Mouse (Mus musculus): ENCODE measurements around the gene Ptpn5. TPM values are rescaled to one million over a fixed set of nuclear protein-coding genes. Genes with fewer than 3 reads are reported as not detected.

Gene Ptpn5
- polyA plus RNA-seq, 1 experiment = 0.49 TPM

DNA sequence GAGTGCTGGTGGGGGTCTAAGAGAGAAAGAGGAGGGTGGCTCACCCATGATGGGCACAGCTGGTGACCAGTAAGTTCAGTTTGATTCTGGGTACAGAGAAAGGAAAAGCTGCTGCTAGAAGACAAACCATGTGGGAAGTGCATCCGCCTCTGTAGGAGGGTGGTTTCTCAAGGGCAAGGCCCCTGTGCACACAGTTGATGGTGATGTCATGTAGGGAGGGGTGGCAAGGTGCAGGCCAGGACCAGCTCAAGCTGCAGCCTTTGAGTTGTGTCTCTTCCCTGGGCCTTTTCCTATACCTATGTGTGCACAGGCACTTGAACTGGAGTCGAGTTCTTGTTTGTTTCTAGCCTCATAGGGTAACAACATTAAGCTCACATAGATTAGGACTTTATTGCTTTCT lies 38.5 kb downstream of the Ptpn5 start:
- TF ChIP-seq POLR2A (IDR thresholded peaks at IDR 0.05; ENCODE audit: insufficient read length, low read depth) (no peak), TCF12 (IDR thresholded peaks at IDR 0.05; ENCODE audit: insufficient read depth, poor library complexity, severe bottlenecking) (no peak), E2F4 (IDR thresholded peaks at IDR 0.05; ENCODE audit: insufficient read depth) (no peak), CEBPB (IDR thresholded peaks at IDR 0.05; ENCODE audit: insufficient read depth, poor library complexity, severe bottlenecking) (no peak), MYOD1 (IDR thresholded peaks at IDR 0.05; ENCODE audit: control insufficient read depth in 1 of 3, insufficient read length in 2 of 3, low read depth in 2 of 3) (no peak), USF1 (IDR thresholded peaks at IDR 0.05; ENCODE audit: low read depth) (no peak), SRF (IDR thresholded peaks at IDR 0.05; ENCODE audit: control insufficient read depth, insufficient read length, low read depth) (no peak), MYOG (IDR thresholded peaks at IDR 0.05; ENCODE audit: control insufficient read depth in 1 of 3, insufficient read depth in 1 of 3, insufficient read length in 2 of 3, low read depth in 2 of 3) (no peak), TCF3 (IDR thresholded peaks at IDR 0.05; ENCODE audit: insufficient read length, low read depth) (no peak), REST (IDR thresholded peaks at IDR 0.05; ENCODE audit: insufficient read depth, insufficient read length) (no peak), POLR2AphosphoS2 (IDR thresholded peaks at IDR 0.05; ENCODE audit: insufficient read length, low read depth) (no peak), MAX (IDR thresholded peaks at IDR 0.05; ENCODE audit: low read depth) (no peak)
- Histone ChIP-seq H3K27me3 (ENCODE audit: control insufficient read depth, insufficient read depth, insufficient read length) (no peaks in the 10 kb centered on the region), H3K79me2 (ENCODE audit: control insufficient read depth, insufficient read depth) (no peaks in the 10 kb centered on the region), H3K4me2 (ENCODE audit: low read depth) (no peak overlapping the region), H3K36me3 (ENCODE audit: control insufficient read depth, insufficient read depth) (no peaks in the 10 kb centered on the region), H3K4me3 (no peak overlapping the region), H3ac (ENCODE audit: control insufficient read depth, insufficient read length) (no peak overlapping the region)

DNA sequence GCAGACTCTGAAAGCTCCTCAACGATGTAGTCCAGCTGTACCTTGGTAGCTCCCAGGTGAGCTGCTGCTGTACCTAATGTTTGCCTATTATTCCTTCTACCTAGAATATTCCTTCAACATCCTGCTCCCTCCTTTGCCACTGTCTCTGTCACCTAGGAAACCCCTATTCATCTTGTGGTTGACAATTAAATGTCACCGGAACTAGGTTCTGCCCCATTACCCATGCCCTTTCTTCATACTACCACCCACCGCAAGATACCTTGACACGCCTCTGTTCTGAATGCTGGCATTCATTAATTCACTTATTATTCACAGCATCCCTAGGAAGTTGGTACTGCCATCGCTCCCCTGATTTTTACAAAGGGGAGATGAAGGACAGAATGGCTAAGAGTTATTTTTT lies 39.5 kb downstream of the Ptpn5 start:
- Histone ChIP-seq H3K4me3 (no peak overlapping the region), H3K79me2 (ENCODE audit: control insufficient read depth, insufficient read depth) (no peaks in the 10 kb centered on the region), H3K27me3 (ENCODE audit: control insufficient read depth, insufficient read depth, insufficient read length) (no peaks in the 10 kb centered on the region), H3ac (ENCODE audit: control insufficient read depth, insufficient read length) (no peak overlapping the region), H3K4me2 (ENCODE audit: low read depth) (no peak overlapping the region), H3K36me3 (ENCODE audit: control insufficient read depth, insufficient read depth) (no peaks in the 10 kb centered on the region)
- TF ChIP-seq CEBPB (IDR thresholded peaks at IDR 0.05; ENCODE audit: insufficient read depth, poor library complexity, severe bottlenecking) (no peak), E2F4 (IDR thresholded peaks at IDR 0.05; ENCODE audit: insufficient read depth) (no peak), USF1 (IDR thresholded peaks at IDR 0.05; ENCODE audit: low read depth) (no peak), REST (IDR thresholded peaks at IDR 0.05; ENCODE audit: insufficient read depth, insufficient read length) (no peak), MAX (IDR thresholded peaks at IDR 0.05; ENCODE audit: low read depth) (no peak), SRF (IDR thresholded peaks at IDR 0.05; ENCODE audit: control insufficient read depth, insufficient read length, low read depth) (no peak), TCF3 (IDR thresholded peaks at IDR 0.05; ENCODE audit: insufficient read length, low read depth) (no peak), MYOD1 (IDR thresholded peaks at IDR 0.05; ENCODE audit: control insufficient read depth in 1 of 3, insufficient read length in 2 of 3, low read depth in 2 of 3) (no peak), TCF12 (IDR thresholded peaks at IDR 0.05; ENCODE audit: insufficient read depth, poor library complexity, severe bottlenecking) (no peak), POLR2A (IDR thresholded peaks at IDR 0.05; ENCODE audit: insufficient read length, low read depth) (no peak), POLR2AphosphoS2 (IDR thresholded peaks at IDR 0.05; ENCODE audit: insufficient read length, low read depth) (no peak), MYOG (IDR thresholded peaks at IDR 0.05; ENCODE audit: control insufficient read depth in 1 of 3, insufficient read depth in 1 of 3, insufficient read length in 2 of 3, low read depth in 2 of 3) (no peak)

DNA sequence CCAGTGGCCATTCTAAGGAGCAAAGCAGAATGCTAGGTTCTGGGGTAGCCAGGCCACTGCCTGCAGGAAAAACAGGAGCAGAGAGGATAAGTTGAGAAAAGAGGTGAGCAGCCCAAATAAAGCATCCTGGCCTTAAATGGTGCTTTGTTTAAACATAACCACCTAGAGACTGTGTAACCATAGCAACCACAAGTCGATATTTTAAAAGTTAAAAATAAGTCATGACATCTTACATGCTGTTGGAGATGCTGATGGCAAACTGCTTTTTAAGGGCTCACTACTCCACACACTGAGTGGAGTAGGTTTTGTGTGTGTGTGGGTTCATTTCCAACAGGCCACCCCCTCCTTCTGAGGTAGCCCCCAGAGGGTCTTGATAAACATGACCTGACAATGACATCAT lies 48.4 kb downstream of the Ptpn5 start:
- Histone ChIP-seq H3K4me3 (no peak overlapping the region), H3K27me3 (ENCODE audit: control insufficient read depth, insufficient read depth, insufficient read length) (no peaks in the 10 kb centered on the region), H3K36me3 (ENCODE audit: control insufficient read depth, insufficient read depth) (no peaks in the 10 kb centered on the region), H3K4me2 (ENCODE audit: low read depth) (no peak overlapping the region), H3K79me2 (ENCODE audit: control insufficient read depth, insufficient read depth) (no peaks in the 10 kb centered on the region), H3ac (ENCODE audit: control insufficient read depth, insufficient read length) (no peak overlapping the region)
- no peak for TF ChIP-seq E2F4 (IDR thresholded peaks at IDR 0.05; ENCODE audit: insufficient read depth)
- no peak for TF ChIP-seq MAX (IDR thresholded peaks at IDR 0.05; ENCODE audit: low read depth)
- no peak for TF ChIP-seq CEBPB (IDR thresholded peaks at IDR 0.05; ENCODE audit: insufficient read depth, poor library complexity, severe bottlenecking)
- TF ChIP-seq SRF (IDR thresholded peaks at IDR 0.05; ENCODE audit: control insufficient read depth, insufficient read length, low read depth) = no peak
- TF ChIP-seq TCF12 (IDR thresholded peaks at IDR 0.05; ENCODE audit: insufficient read depth, poor library complexity, severe bottlenecking) = no peak
- TF ChIP-seq USF1 (IDR thresholded peaks at IDR 0.05; ENCODE audit: low read depth) = no peak
- TF ChIP-seq MYOG (IDR thresholded peaks at IDR 0.05; ENCODE audit: control insufficient read depth in 1 of 3, insufficient read depth in 1 of 3, insufficient read length in 2 of 3, low read depth in 2 of 3) = no peak
- no peak for TF ChIP-seq TCF3 (IDR thresholded peaks at IDR 0.05; ENCODE audit: insufficient read length, low read depth)
- TF ChIP-seq REST (IDR thresholded peaks at IDR 0.05; ENCODE audit: insufficient read depth, insufficient read length) = no peak
- TF ChIP-seq MYOD1 (IDR thresholded peaks at IDR 0.05; ENCODE audit: control insufficient read depth in 1 of 3, insufficient read length in 2 of 3, low read depth in 2 of 3) = no peak
- TF ChIP-seq POLR2A (IDR thresholded peaks at IDR 0.05; ENCODE audit: insufficient read length, low read depth) = no peak
- TF ChIP-seq POLR2AphosphoS2 (IDR thresholded peaks at IDR 0.05; ENCODE audit: insufficient read length, low read depth) = no peak

DNA sequence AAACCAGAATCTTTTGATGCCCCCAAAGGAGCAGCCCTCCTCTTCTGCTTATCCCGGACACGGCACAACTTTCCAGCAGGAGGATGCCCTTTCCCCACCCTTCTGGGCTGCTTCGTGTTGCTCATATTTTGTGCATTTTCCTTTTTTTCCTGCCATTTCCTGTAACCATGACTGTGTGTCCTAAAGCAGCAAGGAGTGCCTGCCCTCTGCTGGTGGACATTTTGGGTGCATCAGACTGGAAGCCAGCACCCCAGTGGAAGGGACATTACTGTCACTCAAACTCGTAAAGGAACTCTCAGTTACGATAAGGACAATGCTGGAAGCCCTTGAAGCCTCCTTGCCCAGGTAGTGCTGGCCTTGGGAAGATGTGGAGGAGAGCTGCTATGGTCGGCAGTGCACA lies 52.2 kb downstream of the Ptpn5 start:
- TF ChIP-seq TCF3 (IDR thresholded peaks at IDR 0.05; ENCODE audit: insufficient read length, low read depth) = no peak
- TF ChIP-seq SRF (IDR thresholded peaks at IDR 0.05; ENCODE audit: control insufficient read depth, insufficient read length, low read depth) = no peak
- TF ChIP-seq E2F4 (IDR thresholded peaks at IDR 0.05; ENCODE audit: insufficient read depth) = no peak
- no peak for TF ChIP-seq POLR2A (IDR thresholded peaks at IDR 0.05; ENCODE audit: insufficient read length, low read depth)
- no peak for TF ChIP-seq MYOG (IDR thresholded peaks at IDR 0.05; ENCODE audit: control insufficient read depth in 1 of 3, insufficient read depth in 1 of 3, insufficient read length in 2 of 3, low read depth in 2 of 3)
- no peak for TF ChIP-seq REST (IDR thresholded peaks at IDR 0.05; ENCODE audit: insufficient read depth, insufficient read length)
- TF ChIP-seq POLR2AphosphoS2 (IDR thresholded peaks at IDR 0.05; ENCODE audit: insufficient read length, low read depth) = no peak
- TF ChIP-seq USF1 (IDR thresholded peaks at IDR 0.05; ENCODE audit: low read depth) = no peak
- no peak for TF ChIP-seq MYOD1 (IDR thresholded peaks at IDR 0.05; ENCODE audit: control insufficient read depth in 1 of 3, insufficient read length in 2 of 3, low read depth in 2 of 3)
- TF ChIP-seq TCF12 (IDR thresholded peaks at IDR 0.05; ENCODE audit: insufficient read depth, poor library complexity, severe bottlenecking) = no peak
- TF ChIP-seq MAX (IDR thresholded peaks at IDR 0.05; ENCODE audit: low read depth) = no peak
- no peak for TF ChIP-seq CEBPB (IDR thresholded peaks at IDR 0.05; ENCODE audit: insufficient read depth, poor library complexity, severe bottlenecking)
- H3K79me2 ChIP-seq (ENCODE audit: control insufficient read depth, insufficient read depth) = no peaks in the 10 kb centered on the region
- no peaks in the 10 kb centered on the region for H3K27me3 ChIP-seq (ENCODE audit: control insufficient read depth, insufficient read depth, insufficient read length)
- H3K36me3 ChIP-seq (ENCODE audit: control insufficient read depth, insufficient read depth) = no peaks in the 10 kb centered on the region
- no peak overlapping the region for H3K4me3 ChIP-seq
- H3ac ChIP-seq (ENCODE audit: control insufficient read depth, insufficient read length) = no peak overlapping the region
- H3K4me2 ChIP-seq (ENCODE audit: low read depth) = peak overlapping the region; percentile 46
